Mouse (Mus musculus) stomach, embryonic 16.5 days (tissue): ENCODE data around the gene Pcsk4. TPM values are rescaled to one million over a fixed set of nuclear protein-coding genes. Genes with fewer than 3 reads are reported as not detected.

Source experiments
- ATAC-seq: fragments of 200-750 bp; cut with Nextera tagmentation; 2 replicates; pipeline ENCODE4 v1.8.0; 2017; ENCODE audit warnings: moderate number of reproducible peaks, moderate TSS enrichment; ENCODE audit not compliant: insufficient read depth, low FRiP score
- H3K27ac ChIP-seq: fragments of 300-500 bp; sonication (generic); 2 replicates; pipeline ENCODE4 v1.5.1; 2014; ENCODE audit warnings: low read length
- H3K27me3 ChIP-seq: fragments of 300-500 bp; sonication (generic); 2 replicates; pipeline ENCODE4 v1.6.1; 2014; ENCODE audit warnings: low read length, control low read depth, mixed read lengths; ENCODE audit not compliant: control insufficient read depth, insufficient read depth
- H3K36me3 ChIP-seq: fragments of 300-500 bp; sonication (generic); 2 replicates; pipeline ENCODE4 v1.6.1; 2014; ENCODE audit warnings: low read length; ENCODE audit not compliant: control insufficient read depth, insufficient read depth
- H3K4me1 ChIP-seq: fragments of 300-500 bp; sonication (generic); 2 replicates; pipeline ENCODE4 v1.6.1; 2014; ENCODE audit warnings: low read length, control low read depth, mixed read lengths; ENCODE audit not compliant: control insufficient read depth, insufficient read depth
- H3K4me2 ChIP-seq: fragments of 300-500 bp; sonication (generic); 2 replicates; pipeline ENCODE4 v1.6.1; 2014; ENCODE audit warnings: low read depth, low read length, mixed read lengths
- H3K4me3 ChIP-seq: fragments of 300-500 bp; sonication (generic); replicated peaks from 2 replicates; pipeline ENCODE4 v1.5.1; 2014; ENCODE audit warnings: mild to moderate bottlenecking, low read length
- H3K9ac ChIP-seq: fragments of 300-500 bp; sonication (generic); 2 replicates; pipeline ENCODE4 v1.6.1; 2014; ENCODE audit warnings: low read length
- H3K9me3 ChIP-seq: fragments of 300-500 bp; sonication (generic); replicated peaks from 2 replicates; pipeline ENCODE4 v1.6.1; 2016; ENCODE audit warnings: low read length, control low read depth; ENCODE audit not compliant: control insufficient read depth
- WGBS: fragments of 180-500 bp; shearing (Covaris S2); extraction: QIAGEN DNeasy Blood & Tissue Kit; methylation state at CpG from one replicate; pipeline ENCODE4 v1.1.7; 2014; 5-methylcytosine and 5-hydroxymethylcytosine counted together
- polyA plus RNA-seq: library from polyadenylated mRNA; unstranded; fragments of >200 nt; fragmentation: Nextera tagmentation; extraction: Ambion mirVana; gene quantifications from 2 replicates; pipeline ENCODE4 v1.2.1, GENCODE M21; 2015

The Pcsk4 gene
- polyA plus RNA-seq, 1 experiment from 2014 or later = 3.7 TPM

- peak; percentile 5; the same call in 1 of the 2 replicates for ATAC-seq
- Histone ChIP-seq H3K4me2 (peak overlapping the region; percentile 61), H3K9ac (peak overlapping the region; percentile 55; the same call in 1 of the 2 replicates), H3K36me3 (no peaks in the 10 kb centered on the region), H3K27me3 (peaks cover 49% of the 10 kb centered on the region), H3K27ac (peak overlapping the region; percentile 81), H3K4me3 (peak overlapping the region; percentile 41), H3K4me1 (peaks cover 61% of the 10 kb centered on the region), H3K9me3 (no peaks in the 10 kb centered on the region)
- WGBS = 25% methylated on average over 13 of the region's 13 CpGs
These were observed 14.2 kb upstream of the Pcsk4 start for GRCm38 (mm10) chr10:80343425-80343895.

- ATAC-seq = peak; percentile 64
- H3K36me3 ChIP-seq = no peaks in the 10 kb centered on the region
- peak overlapping the region; percentile 81 for H3K27ac ChIP-seq
- under 1% methylated on average over 30 of the region's 33 CpGs for WGBS
- peaks cover 43% of the 10 kb centered on the region for H3K27me3 ChIP-seq
- no peaks in the 10 kb centered on the region for H3K9me3 ChIP-seq
- H3K4me1 ChIP-seq = peaks cover 55% of the 10 kb centered on the region
- H3K4me3 ChIP-seq = peak overlapping the region; percentile 41
- H3K4me2 ChIP-seq = peak overlapping the region; percentile 61
- H3K9ac ChIP-seq = peak overlapping the region; percentile 61
These were observed 13.6 kb upstream of the Pcsk4 start for GRCm38 (mm10) chr10:80342749-80343424.

GRCm38 (mm10) chr10:80342305-80342748 is 13.0 kb upstream of the Pcsk4 start:
- Histone ChIP-seq H3K27ac (peak overlapping the region; percentile 81; the same call in 1 of the 2 replicates), H3K4me3 (peak overlapping the region; percentile 41), H3K4me1 (peaks cover 50% of the 10 kb centered on the region), H3K9me3 (no peaks in the 10 kb centered on the region), H3K9ac (peak overlapping the region; percentile 61), H3K4me2 (peak overlapping the region; percentile 61), H3K27me3 (peaks cover 39% of the 10 kb centered on the region), H3K36me3 (no peaks in the 10 kb centered on the region)
- WGBS = 3% methylated on average over 26 of the region's 26 CpGs
- ATAC-seq = peak; percentile 0; the same call in 1 of the 2 replicates

- no peak for ATAC-seq
- H3K9me3 ChIP-seq = no peaks in the 10 kb centered on the region
- 10% methylated on average over 47 of the region's 47 CpGs for WGBS
- no peak overlapping the region for H3K27ac ChIP-seq
- peaks cover 37% of the 10 kb centered on the region for H3K27me3 ChIP-seq
- peak overlapping the region; percentile 61 for H3K4me2 ChIP-seq
- H3K36me3 ChIP-seq = no peaks in the 10 kb centered on the region
- H3K9ac ChIP-seq = peak overlapping the region; percentile 61
- H3K4me3 ChIP-seq = peak overlapping the region; percentile 41
- peaks cover 48% of the 10 kb centered on the region for H3K4me1 ChIP-seq
These were observed 12.4 kb upstream of the Pcsk4 start for GRCm38 (mm10) chr10:80341491-80342304.

GRCm38 (mm10) chr10:80341026-80341425 is 11.7 kb upstream of the Pcsk4 start:
- Histone ChIP-seq H3K36me3 (no peaks in the 10 kb centered on the region), H3K4me2 (no peak overlapping the region), H3K27me3 (peaks cover 37% of the 10 kb centered on the region), H3K27ac (no peak overlapping the region), H3K9ac (no peak overlapping the region), H3K4me1 (peaks cover 48% of the 10 kb centered on the region), H3K9me3 (no peaks in the 10 kb centered on the region), H3K4me3 (no peak overlapping the region)
- 30% methylated on average over 21 of the region's 21 CpGs for WGBS
- no peak for ATAC-seq

GRCm38 (mm10) chr10:80339941-80340750 is 10.8 kb upstream of the Pcsk4 start:
- peak overlapping the region; percentile 36 for H3K4me2 ChIP-seq
- H3K27me3 ChIP-seq = peaks cover 33% of the 10 kb centered on the region
- no peak overlapping the region for H3K9ac ChIP-seq
- 24% methylated on average over 19 of the region's 19 CpGs for WGBS
- no peaks in the 10 kb centered on the region for H3K9me3 ChIP-seq
- no peaks in the 10 kb centered on the region for H3K36me3 ChIP-seq
- H3K4me3 ChIP-seq = 0 out of 2 replicates have a peak overlapping the region, but pooled peaks have one; percentile 21
- peak; percentile 21; the same call in 1 of the 2 replicates for ATAC-seq
- no peak overlapping the region for H3K27ac ChIP-seq
- H3K4me1 ChIP-seq = peaks cover 42% of the 10 kb centered on the region

GRCm38 (mm10) chr10:80336263-80336662 is 7.0 kb upstream of the Pcsk4 start:
- no peaks in the 10 kb centered on the region for H3K36me3 ChIP-seq
- H3K4me1 ChIP-seq = peaks cover 17% of the 10 kb centered on the region
- no peaks in the 10 kb centered on the region for H3K9me3 ChIP-seq
- no peak overlapping the region for H3K4me2 ChIP-seq
- H3K9ac ChIP-seq = no peak overlapping the region
- H3K4me3 ChIP-seq = no peak overlapping the region
- ATAC-seq = no peak
- WGBS = 81% methylated on average over 12 of the region's 12 CpGs
- peaks cover 10% of the 10 kb centered on the region for H3K27me3 ChIP-seq
- no peak overlapping the region for H3K27ac ChIP-seq

GRCm38 (mm10) chr10:80332525-80332989 is 3.3 kb upstream of the Pcsk4 start:
- H3K36me3 ChIP-seq = no peaks in the 10 kb centered on the region
- peaks cover 27% of the 10 kb centered on the region for H3K4me1 ChIP-seq
- H3K9ac ChIP-seq = 0 out of 2 replicates have a peak overlapping the region, but pooled peaks have one; percentile 5
- 83% methylated on average over 5 of the region's 5 CpGs for WGBS
- ATAC-seq = no peak
- H3K4me3 ChIP-seq = no peak overlapping the region
- H3K4me2 ChIP-seq = no peak overlapping the region
- no peak overlapping the region for H3K27ac ChIP-seq
- H3K27me3 ChIP-seq = no peaks in the 10 kb centered on the region
- no peaks in the 10 kb centered on the region for H3K9me3 ChIP-seq
